Mouse (Mus musculus) CD8-positive naive resting alpha-beta T cell, adult 2 months (primary cell): ENCODE data around the gene Bcl6.

Experiments
- DNase-seq, 2 experiments: peaks; one replicate each; pipeline ENCODE4 v3.0.0; 2022; ENCODE audit warnings: low read depth in 2 of 2, low spot score in 2 of 2

Gene Bcl6

GRCm38 (mm10) chr16:23973635-23974367, 14.9 kb downstream of the Bcl6 start:
- DNase-seq, result no peak

DNA sequence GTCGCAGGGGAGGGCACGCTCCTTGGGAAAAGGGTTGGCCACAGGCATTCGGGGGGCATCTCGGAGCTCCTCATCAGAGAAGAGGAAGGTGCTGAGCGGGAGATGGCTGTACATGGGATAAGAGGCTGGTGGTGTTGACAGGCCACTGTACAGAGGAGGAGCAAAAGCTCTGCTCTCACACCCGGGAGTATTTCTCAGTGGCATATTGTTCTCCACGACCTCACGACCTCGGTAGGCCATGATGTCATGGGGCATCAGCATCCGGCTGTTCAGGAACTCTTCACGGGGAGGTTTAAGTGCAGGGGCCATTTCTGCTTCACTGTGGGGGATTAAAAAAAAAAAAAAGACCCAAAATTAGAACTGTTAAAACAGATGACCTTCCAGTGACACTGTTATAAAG, 15.8 kb downstream of the Bcl6 start:
- no peak for DNase-seq

GRCm38 (mm10) chr16:23972126-23972740, 16.4 kb downstream of the Bcl6 start:
- no peak for DNase-seq

DNA sequence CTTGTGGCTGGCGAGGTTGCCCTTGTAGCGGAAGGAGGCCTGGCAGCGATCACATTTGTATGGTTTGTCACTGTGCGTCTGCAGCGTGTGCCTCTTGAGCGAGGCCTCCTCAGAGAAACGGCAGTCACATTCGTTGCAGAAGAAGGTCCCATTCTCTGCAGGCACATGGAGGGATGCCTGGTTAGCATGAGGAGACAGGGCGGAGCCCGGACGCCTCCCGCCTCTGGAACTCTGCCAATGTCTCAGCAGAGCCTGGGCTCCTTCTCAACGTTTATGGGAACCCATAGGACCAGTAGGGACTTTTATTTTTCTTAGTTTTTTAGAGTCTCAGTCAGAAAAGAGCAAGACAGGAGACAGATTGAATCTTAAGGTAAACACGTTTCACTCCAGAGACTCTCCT, 18.7 kb downstream of the Bcl6 start:
- DNase-seq, result no peak

GRCm38 (mm10) chr16:23968888-23969287, 19.8 kb downstream of the Bcl6 start:
- no peak for DNase-seq

- peak in 1 of 2 experiments; percentile 29 for DNase-seq
These were observed 21.4 kb downstream of the Bcl6 start for GRCm38 (mm10) chr16:23967301-23967700.

GRCm38 (mm10) chr16:23966066-23966465, 22.6 kb downstream of the Bcl6 start:
- no peak for DNase-seq

- no peak for DNase-seq
These were observed 23.8 kb downstream of the Bcl6 start for GRCm38 (mm10) chr16:23964706-23965367.

DNA sequence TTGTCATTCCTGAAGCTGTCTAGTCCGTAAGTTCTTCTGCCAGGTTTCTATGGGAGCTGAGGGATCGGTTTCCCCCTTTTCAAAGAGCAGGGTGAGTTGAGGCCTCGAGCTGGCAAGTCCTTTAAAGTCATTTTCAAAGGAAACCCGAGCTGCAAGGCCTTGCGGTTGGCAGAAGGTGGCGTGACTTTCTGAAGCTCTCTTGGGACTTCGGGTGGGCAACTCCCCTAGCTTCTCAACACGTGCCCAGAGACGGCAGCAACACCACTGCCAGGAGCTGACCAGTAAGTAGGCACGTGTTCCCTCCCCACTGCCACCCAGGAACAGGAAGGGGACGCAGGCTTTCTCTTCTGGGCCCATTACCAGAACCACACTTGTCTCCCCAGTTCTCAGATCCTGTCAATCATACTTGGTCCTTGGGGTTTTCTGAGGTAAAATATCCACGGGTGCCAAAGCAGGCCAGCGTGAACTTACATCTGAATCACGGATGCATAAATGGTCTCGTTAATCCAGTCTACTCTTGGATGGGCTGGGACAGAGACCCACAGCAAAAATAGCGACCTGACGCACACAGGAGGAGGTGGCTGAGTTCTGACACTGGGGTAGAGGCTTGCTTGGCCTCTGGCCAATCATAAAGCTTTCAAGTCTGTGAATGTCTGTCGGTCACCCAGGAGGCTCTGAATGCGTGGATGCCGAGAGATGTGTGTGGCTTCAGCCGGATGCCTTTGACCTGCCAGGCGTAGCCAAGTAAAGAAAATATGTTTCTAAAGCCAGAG, 24.6 kb downstream of the Bcl6 start:
- DNase-seq, result no peak

DNA sequence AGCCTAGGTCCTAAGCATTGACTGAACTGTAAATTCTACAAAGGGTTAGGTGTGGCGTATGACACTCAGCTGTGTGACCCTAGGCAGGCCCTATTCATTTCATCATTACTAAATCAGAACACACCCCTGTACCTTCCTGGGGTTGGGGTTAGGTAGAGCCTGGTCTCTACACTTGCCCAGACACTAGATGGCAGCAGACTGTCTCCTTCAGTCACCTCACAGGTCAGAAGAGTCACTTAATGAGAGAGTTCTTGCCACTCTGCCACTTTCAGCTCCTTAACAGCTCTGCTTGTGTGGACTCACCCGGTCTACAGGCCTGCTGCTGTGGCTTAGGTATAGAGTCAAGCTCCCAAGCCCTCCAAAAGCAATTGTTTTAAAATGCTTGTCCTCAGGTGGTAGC, 26.3 kb downstream of the Bcl6 start:
- peak in 1 of 2 experiments; percentile 28 for DNase-seq

DNA sequence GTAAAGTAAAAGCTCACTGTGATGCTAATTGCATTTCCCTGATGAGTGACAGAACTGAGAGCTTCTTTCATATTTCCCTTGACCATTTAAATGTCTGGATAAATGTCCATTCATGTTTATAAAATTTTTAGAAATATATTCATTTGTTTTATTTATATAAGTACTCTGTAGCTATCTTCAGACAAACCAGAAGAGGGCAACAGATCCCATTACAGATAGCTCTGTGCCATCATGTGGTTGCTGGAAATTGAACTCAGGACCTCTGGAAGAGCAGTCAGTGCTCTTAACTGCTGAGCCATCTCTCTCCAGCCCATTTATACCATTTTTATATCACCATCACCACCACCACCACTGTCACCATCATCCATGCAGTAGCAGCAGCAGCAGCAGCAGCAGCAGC, 29.7 kb downstream of the Bcl6 start:
- DNase-seq, result no peak

- DNase-seq, result no peak
These were observed 34.7 kb downstream of the Bcl6 start for GRCm38 (mm10) chr16:23953959-23954260.

DNA sequence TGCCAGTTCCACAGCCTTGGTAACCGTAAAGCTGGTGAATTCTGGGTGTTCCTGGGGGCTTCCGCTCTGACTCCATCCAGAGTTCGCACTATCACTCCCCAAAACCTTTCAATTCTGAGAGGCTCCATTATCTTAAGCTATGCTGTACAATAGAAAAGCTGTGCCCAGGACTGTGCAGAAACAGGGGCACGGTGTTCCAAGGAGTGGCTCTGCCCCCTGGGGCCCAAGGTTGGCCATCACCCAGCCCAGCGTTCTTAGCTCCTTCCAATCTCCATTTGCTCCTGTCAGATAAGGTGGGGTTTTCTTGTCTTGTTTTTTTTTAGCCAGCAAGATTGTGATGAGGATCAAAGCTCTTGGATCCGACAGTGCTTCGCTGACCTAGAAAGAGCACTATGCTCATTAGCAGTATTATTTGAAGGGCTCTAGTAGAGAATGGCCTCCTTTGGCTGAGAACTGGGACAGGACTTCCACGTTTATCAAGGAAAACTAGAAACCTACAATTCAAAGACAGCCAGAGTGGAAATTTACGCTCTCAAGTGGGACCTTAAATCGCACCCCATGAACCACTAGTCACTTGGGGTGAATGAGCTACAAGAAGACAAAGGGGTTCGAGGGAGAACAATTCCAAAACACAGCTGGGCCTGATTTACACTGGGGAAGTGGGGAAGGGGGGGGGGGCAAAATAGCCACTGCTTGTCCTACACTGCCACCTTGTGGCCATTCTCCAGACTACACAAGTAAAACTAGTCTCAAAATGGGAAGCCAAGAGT, 35.3 kb downstream of the Bcl6 start:
- peak; percentile 11 to 18 for DNase-seq

DNA sequence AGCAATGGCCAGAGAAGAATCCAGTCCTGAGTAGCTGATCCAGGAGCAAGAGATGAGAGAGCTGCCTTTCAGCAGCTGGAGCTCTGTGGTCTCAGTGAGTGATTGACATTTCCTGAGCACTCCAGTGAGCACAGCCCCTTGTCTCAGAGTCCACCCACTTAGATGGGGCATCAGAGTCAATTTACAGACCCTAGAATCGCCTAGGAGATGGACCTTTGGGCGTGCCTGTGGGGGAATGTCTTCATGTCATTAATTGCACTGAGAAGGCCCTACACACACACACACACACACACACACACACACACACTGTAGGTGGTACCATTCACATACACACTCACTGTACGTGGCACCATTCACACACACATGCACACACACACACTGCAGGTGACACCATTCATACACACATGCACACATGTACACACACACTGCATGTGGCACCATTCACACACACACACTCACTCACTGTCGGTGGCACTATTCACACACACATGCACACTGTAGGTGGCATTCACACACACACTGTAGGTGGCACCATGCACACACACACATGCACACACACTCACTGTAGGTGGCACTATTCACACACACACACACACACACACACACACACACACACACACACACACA, 36.4 kb downstream of the Bcl6 start:
- DNase-seq, result no peak

DNA sequence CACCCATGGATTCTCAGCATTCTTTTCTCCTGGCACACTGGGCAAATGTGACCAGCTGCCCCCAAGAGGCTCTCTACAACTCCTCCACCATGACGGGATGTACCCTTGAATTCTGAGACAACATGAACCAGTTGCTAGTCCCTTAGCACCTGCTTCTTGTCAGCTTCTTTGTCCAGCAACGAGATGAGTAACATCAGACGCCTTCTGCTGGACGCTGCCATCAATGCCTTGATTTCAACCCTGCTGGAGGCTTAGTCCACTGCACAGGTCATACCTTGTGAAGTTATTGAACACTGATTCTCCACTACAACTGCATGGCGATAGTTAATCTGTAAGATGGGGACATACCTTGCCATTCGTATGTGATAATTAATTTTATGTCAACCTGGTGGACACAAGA, 41.0 kb downstream of the Bcl6 start:
- no peak for DNase-seq

- DNase-seq, result no peak
These were observed 43.9 kb downstream of the Bcl6 start for GRCm38 (mm10) chr16:23944801-23945200.

DNA sequence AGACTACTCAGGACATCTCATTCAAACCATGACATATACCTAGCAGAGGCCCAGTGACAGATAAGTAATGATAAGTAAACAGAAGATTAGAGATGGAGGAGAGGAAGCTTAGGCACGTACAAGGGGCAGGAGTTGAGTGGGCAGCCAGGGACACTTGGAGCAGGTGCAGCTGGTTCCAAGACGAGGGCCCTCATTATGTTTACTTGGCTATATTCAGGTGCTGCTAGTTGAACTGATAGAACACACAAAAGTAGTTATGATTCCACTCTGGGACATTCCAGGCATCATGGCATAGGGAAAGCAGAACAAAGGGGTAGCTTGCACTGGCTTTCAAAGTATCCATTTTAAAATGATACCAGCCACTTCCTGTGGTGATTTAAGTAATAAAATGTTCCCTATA, 54.3 kb downstream of the Bcl6 start:
- no peak for DNase-seq

GRCm38 (mm10) chr16:23932294-23932693, 56.4 kb downstream of the Bcl6 start, which contains the start of gene Rtp2:
TSS of gene Rtp2 (minus strand) at chr16:23932394.
- DNase-seq, result no peak

DNA sequence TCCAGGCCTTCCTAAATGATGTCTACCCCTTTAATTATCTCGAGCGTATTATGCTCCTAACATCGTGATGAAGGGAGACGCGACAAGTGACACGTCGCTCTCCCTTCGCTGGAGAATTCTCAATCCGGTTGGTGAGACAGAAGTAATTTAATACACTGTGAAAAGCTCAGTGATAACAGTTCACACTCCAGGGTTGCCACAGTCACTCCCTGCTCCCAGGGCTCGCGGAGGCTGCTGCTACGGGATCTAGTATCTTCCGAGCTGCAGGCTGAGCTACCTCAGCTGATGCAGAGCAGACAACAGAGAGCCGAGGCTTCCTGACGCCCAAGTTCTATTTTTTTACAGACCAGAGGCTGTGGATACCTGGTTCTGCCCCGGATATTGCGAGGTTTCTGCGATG, 57.4 kb downstream of the Bcl6 start:
- no peak for DNase-seq

DNA sequence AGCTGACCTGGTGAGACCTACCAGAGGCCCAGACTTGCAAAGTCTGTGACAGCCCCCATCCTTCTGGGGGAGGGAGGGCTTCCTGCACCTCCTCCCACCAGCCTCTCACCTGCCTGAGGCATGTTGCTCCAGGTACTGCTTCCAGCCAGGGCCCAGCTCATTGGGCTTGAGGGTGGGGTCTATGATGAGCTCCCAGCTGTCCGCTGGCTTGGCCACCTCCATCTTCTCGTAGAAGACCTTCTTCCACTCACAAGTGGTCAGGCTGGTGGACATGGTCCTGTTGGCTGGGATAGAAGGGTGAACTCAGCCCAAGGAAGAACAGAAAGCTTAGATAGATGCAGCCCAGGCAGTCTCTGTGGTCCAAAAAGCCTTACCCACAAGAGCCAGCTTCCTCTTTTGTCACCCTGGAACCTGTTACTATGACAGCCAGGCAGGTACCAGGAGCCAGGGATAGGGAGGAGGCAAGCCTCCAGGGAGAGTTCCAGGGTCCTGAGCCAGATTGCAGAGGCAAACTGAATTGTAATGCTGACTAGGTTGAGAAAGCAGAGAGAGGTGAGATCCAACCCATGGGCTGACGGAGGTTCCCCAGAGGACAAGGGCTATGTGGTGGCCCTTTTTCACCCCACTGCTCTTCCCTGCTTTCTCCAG, 58.1 kb downstream of the Bcl6 start:
- no peak for DNase-seq
